In genomic region chr12:69294936-69295335, GRCm38 (mm10) we compare ENCODE assay signal across 15 mouse cellular contexts. TPM values are rescaled to one million over a fixed set of nuclear protein-coding genes. Genes with fewer than 3 reads are reported as not detected.
A peak's percentile ranks its signal among the peaks of the same experiment; 100 is the strongest.
DNase-seq lines count a peak whose midpoint lies in the region; ATAC-seq lines count a peak whose summit lies in the region.
"Had no signal": no experiment of that assay in that cellular context is flagged by ENCODE, and none has a peak within 500 bp of the region (broad histone marks: within the 10 kb centered on the region; RNA-seq: fewer than 3 reads in every experiment).

No protein-coding gene starts in this region.

- H3K9me3 ChIP-seq in liver, embryonic 16.5 days (replicated peaks; ENCODE audit: control insufficient read depth, low read length): no peaks in the 10 kb centered on the region
- H3K9me3 ChIP-seq: embryonic facial prominence, embryonic 10.5 days; forebrain, embryonic 13.5 days; kidney, embryonic 15.5 days; stomach, embryonic 15.5 days had no signal

- H3K36me3 ChIP-seq in liver, embryonic 16.5 days (ENCODE audit: control insufficient read depth, insufficient read depth): no peaks in the 10 kb centered on the region
- H3K36me3 ChIP-seq: stomach, embryonic 15.5 days had no signal

- no peaks in the 10 kb centered on the region for H3K27me3 ChIP-seq in liver, embryonic 16.5 days (ENCODE audit: control insufficient read depth, insufficient read depth, low read depth, low read length)
- H3K27me3 ChIP-seq: forebrain, embryonic 13.5 days; kidney, embryonic 15.5 days; stomach, embryonic 15.5 days had no signal

- intact Hi-C loops in heart, postnatal 25 days (cut with DNase I): loop anchor here (5.0 kb wide), 2 partner anchors 68 to 98 kb away; partner anchors contain the start of genes Dnaaf2, Gm49383 and Pole2

- no peak overlapping the region for H3K4me3 ChIP-seq in liver, embryonic 16.5 days (ENCODE audit: low read depth, low read length)
- H3K4me3 ChIP-seq: forebrain, embryonic 13.5 days; kidney, embryonic 15.5 days; stomach, embryonic 15.5 days had no signal

- ATAC-seq in activated CD4-positive, CD25-positive, alpha-beta regulatory T cell, adult 4 months: peak; percentile 55
- ATAC-seq in liver, embryonic 16.5 days (ENCODE audit: low read depth): no peak
- no peak for ATAC-seq in monocyte, adult 5-6 weeks (replicated peaks; ENCODE audit: insufficient number of reproducible peaks, low FRiP score, low TSS enrichment, poor library complexity, severe bottlenecking)
- ATAC-seq: forebrain, embryonic 13.5 days had no signal

- H3K27ac ChIP-seq in liver, embryonic 16.5 days (ENCODE audit: low read length): peak overlapping the region; percentile 97
- H3K27ac ChIP-seq: forebrain, embryonic 13.5 days; kidney, embryonic 15.5 days; stomach, embryonic 15.5 days had no signal

- peak; percentile 41 for DNase-seq in heart, adult 11 months
- no peak for DNase-seq in heart, postnatal 25 days (ENCODE audit: low spot score)
- DNase-seq in CD4-positive helper T cell, adult 2 months (ENCODE audit: low read depth, low spot score): peak; percentile 52
- no peak for DNase-seq in kidney, postnatal 25 days
- DNase-seq: adrenal gland, adult 8-10 months; cerebellum, adult 11 months; heart, adult 18-20 months; lung, postnatal 14 days had no signal

- peak overlapping the region; percentile 18; the same call in 1 of the 2 replicates for H3K9ac ChIP-seq in liver, embryonic 16.5 days (ENCODE audit: low read depth, low read length)
- H3K9ac ChIP-seq: forebrain, embryonic 13.5 days; kidney, embryonic 15.5 days; stomach, embryonic 15.5 days had no signal

- WGBS in liver, embryonic 16.5 days (ENCODE audit: insufficient replicate concordance): 41% methylated on average over 2 of the region's 2 CpGs

- H3K4me2 ChIP-seq in liver, embryonic 16.5 days (ENCODE audit: low read depth, low read length): no peak overlapping the region
- H3K4me2 ChIP-seq: forebrain, embryonic 13.5 days; kidney, embryonic 15.5 days; stomach, embryonic 15.5 days had no signal

- H3K4me1 ChIP-seq in liver, embryonic 16.5 days (ENCODE audit: control insufficient read depth, low read depth, low read length): peaks cover 50% of the 10 kb centered on the region

RNA-seq across cellular contexts. Expression of gene Klhdc2, which starts 1.5 kb away (rescaled TPM):
- total RNA-seq in heart, postnatal 25 days (2021): 100 to 1,000 TPM; 103 to 105 TPM
- 10 to 100 TPM; 11.8 to 19.7 TPM for polyA plus RNA-seq in activated CD4-positive, CD25-positive, alpha-beta regulatory T cell, adult 4 months (2017; shearing (Covaris generic))
- polyA plus RNA-seq in liver, embryonic 16.5 days (2015; fragmentation: Nextera tagmentation; extraction: Ambion mirVana): 68.6 and 76.9 TPM in 2 replicates
- 47.6 to 59.0 TPM (median 53.0 TPM) in 3 replicates for total RNA-seq in monocyte, adult 5-6 weeks (2017)

RNA-seq across cellular contexts. Expression of gene Klhdc1, which starts 54.0 kb away (rescaled TPM):
- total RNA-seq in heart, postnatal 25 days (2021): 10 to 100 TPM; 26.5 to 28.7 TPM
- 10 to 100 TPM; 13.0 to 26.6 TPM for polyA plus RNA-seq in activated CD4-positive, CD25-positive, alpha-beta regulatory T cell, adult 4 months (2017; shearing (Covaris generic))
- polyA plus RNA-seq in liver, embryonic 16.5 days (2015; fragmentation: Nextera tagmentation; extraction: Ambion mirVana): 2.5 TPM in 2 replicates
- 6.5 to 8.6 TPM (median 6.7 TPM) in 3 replicates for total RNA-seq in monocyte, adult 5-6 weeks (2017)

Comparison
In these comparisons a context has a peak if more than half of its experiments do, and no peak if none do; other contexts are left out.
1. DNase-seq: peak in heart, adult 11 months (single experiment) and CD4-positive helper T cell, adult 2 months (single experiment); none in heart, postnatal 25 days (single experiment) and kidney, postnatal 25 days (0 of 2).